In the genomic region with DNA sequence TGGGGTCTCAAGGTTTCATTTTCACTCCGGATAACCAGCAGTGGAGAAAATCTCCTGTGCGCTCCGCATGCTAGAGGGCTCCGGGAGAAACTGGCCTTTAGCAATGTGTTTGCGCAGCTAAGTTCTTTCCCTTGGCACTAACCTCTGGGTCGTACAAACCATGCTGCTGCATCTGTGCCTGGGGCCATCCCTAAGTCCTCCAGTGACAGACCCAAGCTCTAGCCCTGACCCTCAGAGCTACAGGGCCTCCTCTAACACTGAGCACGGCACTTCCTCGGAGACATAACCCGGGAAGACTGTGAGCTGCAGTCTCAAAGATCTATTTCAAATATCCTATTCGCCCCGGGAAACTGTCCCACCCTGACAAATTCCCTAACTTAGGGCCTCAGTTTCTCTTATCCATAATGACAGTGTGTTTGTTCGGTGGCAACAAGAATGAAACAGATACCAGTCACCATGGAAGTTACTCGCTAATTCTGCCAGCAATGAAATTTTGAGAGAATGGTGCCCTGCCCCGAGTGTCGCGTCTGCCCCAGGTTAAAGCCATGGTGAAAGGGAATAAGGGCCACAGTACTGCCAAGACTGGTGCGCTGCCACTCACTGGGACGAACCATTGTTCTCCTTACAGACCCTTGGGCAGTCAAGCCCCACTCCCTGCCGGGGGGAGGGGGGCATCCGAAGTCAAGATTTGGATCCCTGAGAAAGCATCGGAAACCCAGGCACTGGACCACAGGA, we compare ENCODE assay signal across 8 mouse cellular contexts. TPM values are rescaled to one million over a fixed set of nuclear protein-coding genes. Genes with fewer than 3 reads are reported as not detected.
A peak's percentile ranks its signal among the peaks of the same experiment; 100 is the strongest.
DNase-seq lines count a peak whose midpoint lies in the region; ATAC-seq lines count a peak whose summit lies in the region.

No protein-coding gene starts in this region.

- WGBS in forebrain, embryonic 12.5 days: 2% methylated on average over 21 of the region's 21 CpGs
- 2% methylated on average over 21 of the region's 21 CpGs for WGBS in forebrain, embryonic 14.5 days
- 6% methylated on average over 21 of the region's 21 CpGs for WGBS in lung, embryonic 16.5 days
- WGBS in limb, embryonic 12.5 days: 2% methylated on average over 21 of the region's 21 CpGs
- 15% methylated on average over 21 of the region's 21 CpGs for WGBS in stomach, embryonic 16.5 days

- H3K4me3 ChIP-seq in forebrain, embryonic 12.5 days (replicated peaks): peak overlapping the region; percentile 23
- no peak overlapping the region for H3K4me3 ChIP-seq in forebrain, embryonic 14.5 days (ENCODE audit: low read depth, low read length)
- H3K4me3 ChIP-seq in lung, embryonic 16.5 days (ENCODE audit: low read length): peak overlapping the region; percentile 32
- peak overlapping the region; percentile 29 for H3K4me3 ChIP-seq in limb, embryonic 12.5 days (replicated peaks)
- H3K4me3 ChIP-seq in stomach, embryonic 16.5 days (replicated peaks; ENCODE audit: low read length): peak overlapping the region; percentile 28

- H3K36me3 ChIP-seq in forebrain, embryonic 12.5 days (replicated peaks): no peaks in the 10 kb centered on the region
- no peaks in the 10 kb centered on the region for H3K36me3 ChIP-seq in forebrain, embryonic 14.5 days (ENCODE audit: control insufficient read depth, insufficient read depth, low read length)
- H3K36me3 ChIP-seq in lung, embryonic 16.5 days (ENCODE audit: control insufficient read depth, insufficient read depth, low read length): no peaks in the 10 kb centered on the region
- H3K36me3 ChIP-seq in limb, embryonic 12.5 days: no peaks in the 10 kb centered on the region
- H3K36me3 ChIP-seq in stomach, embryonic 16.5 days (ENCODE audit: control insufficient read depth, insufficient read depth, low read length): no peaks in the 10 kb centered on the region

- H3K27ac ChIP-seq in forebrain, embryonic 12.5 days: 0 out of 2 replicates have a peak overlapping the region, but pooled peaks have one; percentile 9
- H3K27ac ChIP-seq in forebrain, embryonic 14.5 days (ENCODE audit: low read depth, low read length): no peak overlapping the region
- no peak overlapping the region for H3K27ac ChIP-seq in lung, embryonic 16.5 days (ENCODE audit: low read length)
- no peak overlapping the region for H3K27ac ChIP-seq in limb, embryonic 12.5 days
- no peak overlapping the region; the same call in 1 of the 2 replicates for H3K27ac ChIP-seq in stomach, embryonic 16.5 days (ENCODE audit: low read length)

- peak overlapping the region; percentile 39 for H3K4me2 ChIP-seq in forebrain, embryonic 12.5 days
- H3K4me2 ChIP-seq in forebrain, embryonic 14.5 days (ENCODE audit: low read length): no peak overlapping the region; the same call in 1 of the 2 replicates
- H3K4me2 ChIP-seq in lung, embryonic 16.5 days (ENCODE audit: low read depth, low read length): peak overlapping the region; percentile 40
- H3K4me2 ChIP-seq in limb, embryonic 12.5 days: peak overlapping the region; percentile 53
- H3K4me2 ChIP-seq in stomach, embryonic 16.5 days (ENCODE audit: low read depth, low read length): peak overlapping the region; percentile 49

- peaks cover 82% of the 10 kb centered on the region for H3K27me3 ChIP-seq in forebrain, embryonic 12.5 days
- peaks cover 66% of the 10 kb centered on the region for H3K27me3 ChIP-seq in forebrain, embryonic 14.5 days (replicated peaks; ENCODE audit: control insufficient read depth, insufficient read depth, low read length)
- peaks cover 63% of the 10 kb centered on the region for H3K27me3 ChIP-seq in lung, embryonic 16.5 days (ENCODE audit: control insufficient read depth, insufficient read depth, low read depth, low read length)
- peaks cover 96% of the 10 kb centered on the region for H3K27me3 ChIP-seq in limb, embryonic 12.5 days
- peaks cover 55% of the 10 kb centered on the region for H3K27me3 ChIP-seq in stomach, embryonic 16.5 days (ENCODE audit: control insufficient read depth, insufficient read depth, low read length)

- 0 out of 2 replicates have a peak overlapping the region, but pooled peaks have one; percentile 25 for H3K9ac ChIP-seq in forebrain, embryonic 12.5 days
- H3K9ac ChIP-seq in forebrain, embryonic 14.5 days (ENCODE audit: low read length): no peak overlapping the region
- H3K9ac ChIP-seq in lung, embryonic 16.5 days (ENCODE audit: low read length): no peak overlapping the region
- H3K9ac ChIP-seq in limb, embryonic 12.5 days (replicated peaks): no peak overlapping the region
- H3K9ac ChIP-seq in stomach, embryonic 16.5 days (ENCODE audit: low read length): peak overlapping the region; percentile 47

- no peaks in the 10 kb centered on the region for H3K9me3 ChIP-seq in forebrain, embryonic 12.5 days
- no peaks in the 10 kb centered on the region for H3K9me3 ChIP-seq in forebrain, embryonic 14.5 days (replicated peaks; ENCODE audit: control insufficient read depth, low read length)
- no peaks in the 10 kb centered on the region for H3K9me3 ChIP-seq in lung, embryonic 16.5 days (ENCODE audit: control insufficient read depth, low read length)
- H3K9me3 ChIP-seq in limb, embryonic 12.5 days: no peaks in the 10 kb centered on the region
- H3K9me3 ChIP-seq in stomach, embryonic 16.5 days (replicated peaks; ENCODE audit: control insufficient read depth, low read length): no peaks in the 10 kb centered on the region

- no peak for ATAC-seq in forebrain, embryonic 12.5 days (ENCODE audit: low FRiP score)
- no peak for ATAC-seq in forebrain, embryonic 14.5 days
- no peak for ATAC-seq in lung, embryonic 16.5 days (ENCODE audit: low read depth)
- ATAC-seq in limb, embryonic 12.5 days (ENCODE audit: insufficient number of reproducible peaks, insufficient read depth, low FRiP score, low TSS enrichment, low read depth): no peak
- 0 out of 2 replicates have a peak, but pooled peaks have one; percentile 22 for ATAC-seq in stomach, embryonic 16.5 days (ENCODE audit: insufficient read depth, low FRiP score)

- peaks cover 14% of the 10 kb centered on the region for H3K4me1 ChIP-seq in forebrain, embryonic 12.5 days
- H3K4me1 ChIP-seq in forebrain, embryonic 14.5 days (ENCODE audit: control insufficient read depth, insufficient read depth, low read length): no peaks in the 10 kb centered on the region
- 0 out of 2 replicates have a peak, but pooled peaks cover 4% of the 10 kb centered on the region for H3K4me1 ChIP-seq in lung, embryonic 16.5 days (replicated peaks; ENCODE audit: control insufficient read depth, insufficient read depth, low read length)
- peaks cover 38% of the 10 kb centered on the region for H3K4me1 ChIP-seq in limb, embryonic 12.5 days (replicated peaks)
- 0 out of 2 replicates have a peak, but pooled peaks cover 5% of the 10 kb centered on the region for H3K4me1 ChIP-seq in stomach, embryonic 16.5 days (ENCODE audit: control insufficient read depth, insufficient read depth, low read length)

- no peak for DNase-seq in forebrain, embryonic 14.5 days (ENCODE audit: low spot score)
- DNase-seq in lung, adult 18-20 months: no peak
- DNase-seq in left cerebral cortex, adult 11 months (ENCODE audit: low spot score): no peak
- DNase-seq in spleen, postnatal 10 days (ENCODE audit: low spot score in 2 of 2): no peak

RNA-seq across cellular contexts. Expression of a gene that starts 7.8 kb away (rescaled TPM):
- 6.9 and 9.5 TPM in 2 replicates for polyA plus RNA-seq in forebrain, embryonic 12.5 days (2016; fragmentation: Nextera tagmentation; extraction: Ambion mirVana)
- polyA plus RNA-seq in forebrain, embryonic 14.5 days (2014; fragmentation: Nextera tagmentation; extraction: Ambion mirVana): 0.23 TPM in 2 replicates
- polyA plus RNA-seq in lung, embryonic 16.5 days (2015; fragmentation: Nextera tagmentation; extraction: Ambion mirVana): 0.06 and 0.19 TPM in 2 replicates
- 11.0 and 12.3 TPM in 2 replicates for polyA plus RNA-seq in limb, embryonic 12.5 days (2016; fragmentation: Nextera tagmentation; extraction: Ambion mirVana)
- 2.6 and 3.4 TPM in 2 replicates for polyA plus RNA-seq in stomach, embryonic 16.5 days (2015; fragmentation: Nextera tagmentation; extraction: Ambion mirVana)

Comparison
In these comparisons a context has a peak if more than half of its experiments do, and no peak if none do; other contexts are left out.
1. H3K9ac ChIP-seq: peak in forebrain, embryonic 12.5 days (single experiment) and stomach, embryonic 16.5 days (single experiment); none in forebrain, embryonic 14.5 days (single experiment), lung, embryonic 16.5 days (single experiment) and limb, embryonic 12.5 days (single experiment).